Mouse (Mus musculus): ENCODE results near the gene Gm6763. TPM values are rescaled to one million over a fixed set of nuclear protein-coding genes. Genes with fewer than 3 reads are reported as not detected.

The Gm6763 gene
- not detected for polyA plus RNA-seq (2017; shearing (Covaris generic))

DNA sequence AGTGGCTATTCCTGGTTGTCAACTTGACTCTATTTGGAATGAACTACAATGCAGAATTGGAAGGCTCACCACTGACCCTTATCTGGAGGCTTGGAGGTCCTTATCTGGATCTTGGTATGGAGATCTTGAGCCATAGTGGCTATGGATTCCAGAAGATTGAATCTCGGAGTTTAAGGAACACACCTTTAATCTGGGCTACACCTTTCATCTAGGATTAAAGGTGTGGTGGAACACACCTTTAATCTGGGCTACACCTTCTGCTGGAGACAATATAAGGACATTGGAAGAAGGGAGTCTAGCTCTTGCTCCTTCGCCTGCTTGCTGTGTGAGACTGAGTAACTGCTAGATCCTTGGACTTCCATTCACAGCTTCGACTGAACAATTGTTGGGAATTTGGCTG, at the start of gene Gm6763:
Gene Gm6763 (plus strand): TSS at position 301 of the 400 bp plus-strand sequence.

DNA sequence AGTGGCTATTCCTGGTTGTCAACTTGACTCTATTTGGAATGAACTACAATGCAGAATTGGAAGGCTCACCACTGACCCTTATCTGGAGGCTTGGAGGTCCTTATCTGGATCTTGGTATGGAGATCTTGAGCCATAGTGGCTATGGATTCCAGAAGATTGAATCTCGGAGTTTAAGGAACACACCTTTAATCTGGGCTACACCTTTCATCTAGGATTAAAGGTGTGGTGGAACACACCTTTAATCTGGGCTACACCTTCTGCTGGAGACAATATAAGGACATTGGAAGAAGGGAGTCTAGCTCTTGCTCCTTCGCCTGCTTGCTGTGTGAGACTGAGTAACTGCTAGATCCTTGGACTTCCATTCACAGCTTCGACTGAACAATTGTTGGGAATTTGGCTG, 8.6 kb upstream of the Gm6763 start, which contains the start of gene Gm21293:
Gene Gm21293 (plus strand): TSS at position 301 of the 400 bp plus-strand sequence.

DNA sequence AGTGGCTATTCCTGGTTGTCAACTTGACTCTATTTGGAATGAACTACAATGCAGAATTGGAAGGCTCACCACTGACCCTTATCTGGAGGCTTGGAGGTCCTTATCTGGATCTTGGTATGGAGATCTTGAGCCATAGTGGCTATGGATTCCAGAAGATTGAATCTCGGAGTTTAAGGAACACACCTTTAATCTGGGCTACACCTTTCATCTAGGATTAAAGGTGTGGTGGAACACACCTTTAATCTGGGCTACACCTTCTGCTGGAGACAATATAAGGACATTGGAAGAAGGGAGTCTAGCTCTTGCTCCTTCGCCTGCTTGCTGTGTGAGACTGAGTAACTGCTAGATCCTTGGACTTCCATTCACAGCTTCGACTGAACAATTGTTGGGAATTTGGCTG, 8.4 kb downstream of the Gm6763 start, which contains the start of gene Gm8764:
Gene Gm8764 (plus strand): TSS at position 301 of the 400 bp plus-strand sequence.

DNA sequence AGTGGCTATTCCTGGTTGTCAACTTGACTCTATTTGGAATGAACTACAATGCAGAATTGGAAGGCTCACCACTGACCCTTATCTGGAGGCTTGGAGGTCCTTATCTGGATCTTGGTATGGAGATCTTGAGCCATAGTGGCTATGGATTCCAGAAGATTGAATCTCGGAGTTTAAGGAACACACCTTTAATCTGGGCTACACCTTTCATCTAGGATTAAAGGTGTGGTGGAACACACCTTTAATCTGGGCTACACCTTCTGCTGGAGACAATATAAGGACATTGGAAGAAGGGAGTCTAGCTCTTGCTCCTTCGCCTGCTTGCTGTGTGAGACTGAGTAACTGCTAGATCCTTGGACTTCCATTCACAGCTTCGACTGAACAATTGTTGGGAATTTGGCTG, 16.9 kb downstream of the Gm6763 start, which contains the start of gene Gm21304:
Gene Gm21304 (plus strand): TSS at position 301 of the 400 bp plus-strand sequence.

DNA sequence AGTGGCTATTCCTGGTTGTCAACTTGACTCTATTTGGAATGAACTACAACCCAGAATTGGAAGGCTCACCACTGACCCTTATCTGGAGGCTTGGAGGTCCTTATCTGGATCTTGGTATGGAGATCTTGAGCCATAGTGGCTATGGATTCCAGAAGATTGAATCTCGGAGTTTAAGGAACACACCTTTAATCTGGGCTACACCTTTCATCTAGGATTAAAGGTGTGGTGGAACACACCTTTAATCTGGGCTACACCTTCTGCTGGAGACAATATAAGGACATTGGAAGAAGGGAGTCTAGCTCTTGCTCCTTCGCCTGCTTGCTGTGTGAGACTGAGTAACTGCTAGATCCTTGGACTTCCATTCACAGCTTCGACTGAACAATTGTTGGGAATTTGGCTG, 25.4 kb downstream of the Gm6763 start, which contains the start of gene Gm21312:
Gene Gm21312 (plus strand): TSS at position 301 of the 400 bp plus-strand sequence.

DNA sequence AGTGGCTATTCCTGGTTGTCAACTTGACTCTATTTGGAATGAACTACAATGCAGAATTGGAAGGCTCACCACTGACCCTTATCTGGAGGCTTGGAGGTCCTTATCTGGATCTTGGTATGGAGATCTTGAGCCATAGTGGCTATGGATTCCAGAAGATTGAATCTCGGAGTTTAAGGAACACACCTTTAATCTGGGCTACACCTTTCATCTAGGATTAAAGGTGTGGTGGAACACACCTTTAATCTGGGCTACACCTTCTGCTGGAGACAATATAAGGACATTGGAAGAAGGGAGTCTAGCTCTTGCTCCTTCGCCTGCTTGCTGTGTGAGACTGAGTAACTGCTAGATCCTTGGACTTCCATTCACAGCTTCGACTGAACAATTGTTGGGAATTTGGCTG, 33.9 kb downstream of the Gm6763 start, which contains the start of gene Gm20765:
Gene Gm20765 (plus strand): TSS at position 301 of the 400 bp plus-strand sequence.

DNA sequence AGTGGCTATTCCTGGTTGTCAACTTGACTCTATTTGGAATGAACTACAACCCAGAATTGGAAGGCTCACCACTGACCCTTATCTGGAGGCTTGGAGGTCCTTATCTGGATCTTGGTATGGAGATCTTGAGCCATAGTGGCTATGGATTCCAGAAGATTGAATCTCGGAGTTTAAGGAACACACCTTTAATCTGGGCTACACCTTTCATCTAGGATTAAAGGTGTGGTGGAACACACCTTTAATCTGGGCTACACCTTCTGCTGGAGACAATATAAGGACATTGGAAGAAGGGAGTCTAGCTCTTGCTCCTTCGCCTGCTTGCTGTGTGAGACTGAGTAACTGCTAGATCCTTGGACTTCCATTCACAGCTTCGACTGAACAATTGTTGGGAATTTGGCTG, 42.4 kb downstream of the Gm6763 start, which contains the start of gene Gm4340:
Gene Gm4340 (plus strand): TSS at position 301 of the 400 bp plus-strand sequence.

Other genes starting within 250 kb of the Gm6763 start
- not detected for gene Gm21293, start 8.5 kb upstream of the Gm6763 start, polyA plus RNA-seq (2017; shearing (Covaris generic))
- not detected for gene Gm8764, start 8.5 kb downstream of the Gm6763 start, polyA plus RNA-seq (2017; shearing (Covaris generic))
- not detected for gene Gm21304, start 17.0 kb downstream of the Gm6763 start, polyA plus RNA-seq (2017; shearing (Covaris generic))
- gene Gm21312, start 25.5 kb downstream of the Gm6763 start, polyA plus RNA-seq (2017; shearing (Covaris generic)): not detected
- gene Gm20765, start 34.0 kb downstream of the Gm6763 start, polyA plus RNA-seq (2017; shearing (Covaris generic)): not detected
- gene Gm4340, start 42.5 kb downstream of the Gm6763 start, polyA plus RNA-seq (2017; shearing (Covaris generic)): not detected